Mouse (Mus musculus) hindbrain, embryonic 15.5 days (tissue): Measurements from ENCODE around the gene Tmtc3. TPM values are rescaled to one million over a fixed set of nuclear protein-coding genes. Genes with fewer than 3 reads are reported as not detected.

Experiments used
- ATAC-seq: fragments of 200-750 bp; cut with Nextera tagmentation; 2 replicates; pipeline ENCODE4 v1.8.0; 2017; ENCODE audit warnings: low read depth, moderate number of reproducible peaks, moderate TSS enrichment; ENCODE audit not compliant: low FRiP score
- H3K27ac ChIP-seq: fragments of 300-500 bp; sonication (generic); replicated peaks from 2 replicates; pipeline ENCODE4 v1.5.1; 2015; ENCODE audit warnings: mild to moderate bottlenecking, inconsistent platforms
- H3K27me3 ChIP-seq: fragments of 300-500 bp; sonication (generic); 2 replicates; pipeline ENCODE4 v1.6.1; 2015; ENCODE audit warnings: control low read depth, inconsistent platforms
- H3K36me3 ChIP-seq: fragments of 300-500 bp; sonication (generic); 2 replicates; pipeline ENCODE4 v1.6.1; 2015; ENCODE audit warnings: control low read depth, inconsistent platforms
- H3K4me1 ChIP-seq: fragments of 300-500 bp; sonication (generic); replicated peaks from 2 replicates; pipeline ENCODE4 v1.6.1; 2015; ENCODE audit warnings: control low read depth, inconsistent platforms
- H3K4me2 ChIP-seq: fragments of 300-500 bp; sonication (generic); 2 replicates; pipeline ENCODE4 v1.6.1; 2015; ENCODE audit warnings: moderate library complexity, mild to moderate bottlenecking, inconsistent platforms
- H3K4me3 ChIP-seq: fragments of 300-500 bp; sonication (generic); 2 replicates; pipeline ENCODE4 v1.5.1; 2015; ENCODE audit warnings: mild to moderate bottlenecking, inconsistent platforms
- H3K9ac ChIP-seq: fragments of 300-500 bp; sonication (generic); 2 replicates; pipeline ENCODE4 v1.6.1; 2015; ENCODE audit warnings: inconsistent platforms
- H3K9me3 ChIP-seq: fragments of 300-500 bp; sonication (generic); 2 replicates; pipeline ENCODE4 v1.6.1; 2016; ENCODE audit warnings: control low read depth, inconsistent platforms
- WGBS: fragments of 180-500 bp; shearing (Covaris S2); methylation state at CpG from one replicate; pipeline ENCODE4 v1.1.7; 2015; 5-methylcytosine and 5-hydroxymethylcytosine counted together
- polyA plus RNA-seq: library from polyadenylated mRNA; unstranded; fragments of >200 nt; fragmentation: Nextera tagmentation; extraction: Ambion mirVana; gene quantifications from 2 replicates; pipeline ENCODE4 v1.2.1, GENCODE M21; 2015

Tmtc3 gene
- polyA plus RNA-seq: 11.6 and 12.4 TPM in 2 replicates

DNA sequence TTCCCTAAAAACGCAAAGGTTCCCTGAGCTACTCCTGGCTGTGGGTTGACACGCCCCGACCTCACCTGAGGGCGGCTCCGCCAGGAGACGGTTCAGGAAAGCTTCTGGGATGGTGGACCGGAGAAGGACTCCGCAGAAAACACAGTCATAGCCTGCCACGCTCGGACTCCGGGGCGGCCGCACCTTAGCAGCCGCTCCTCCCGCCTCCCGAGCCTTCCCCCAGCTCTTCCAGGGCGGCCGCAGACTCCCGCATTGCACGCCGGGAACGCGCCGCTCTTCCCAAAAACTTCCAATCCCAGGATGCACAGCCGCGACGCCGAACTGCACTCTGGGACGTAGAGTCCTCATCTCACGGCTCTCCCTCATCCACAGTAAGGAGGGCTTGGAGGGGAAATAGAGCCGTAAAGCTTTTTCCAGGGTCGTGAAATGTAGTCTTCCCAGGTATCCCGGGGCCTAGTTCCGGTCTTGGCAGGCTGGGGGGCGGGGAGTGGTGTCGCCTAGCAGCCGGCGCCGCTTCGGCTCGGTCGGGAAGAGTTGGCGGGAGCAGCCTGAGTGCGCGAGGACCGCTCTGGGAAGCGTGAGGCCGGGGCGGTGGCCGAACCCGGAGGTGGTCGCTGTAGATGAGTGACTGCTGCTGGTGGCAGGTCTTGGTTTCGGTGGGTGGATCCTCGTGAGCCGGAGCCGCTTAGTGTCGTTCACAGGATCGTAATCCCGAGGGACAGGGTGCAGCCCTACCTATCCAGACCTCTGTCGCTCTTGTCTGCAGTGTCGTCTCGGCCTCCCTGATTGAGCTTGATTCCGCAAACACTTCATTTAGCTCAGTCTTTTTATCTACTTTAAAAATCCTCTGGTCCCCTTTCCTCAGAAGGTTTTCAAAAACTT lies at the start of gene Tmtc3, which contains the start of gene Cep290:
Gene Tmtc3 (minus strand): TSS at position 254 of the 882 bp plus-strand sequence.
Gene Cep290 (plus strand): TSS at position 462 of the 882 bp plus-strand sequence.
- WGBS: under 1% methylated on average over 62 of the region's 63 CpGs
- ATAC-seq: peak; percentile 100

DNA sequence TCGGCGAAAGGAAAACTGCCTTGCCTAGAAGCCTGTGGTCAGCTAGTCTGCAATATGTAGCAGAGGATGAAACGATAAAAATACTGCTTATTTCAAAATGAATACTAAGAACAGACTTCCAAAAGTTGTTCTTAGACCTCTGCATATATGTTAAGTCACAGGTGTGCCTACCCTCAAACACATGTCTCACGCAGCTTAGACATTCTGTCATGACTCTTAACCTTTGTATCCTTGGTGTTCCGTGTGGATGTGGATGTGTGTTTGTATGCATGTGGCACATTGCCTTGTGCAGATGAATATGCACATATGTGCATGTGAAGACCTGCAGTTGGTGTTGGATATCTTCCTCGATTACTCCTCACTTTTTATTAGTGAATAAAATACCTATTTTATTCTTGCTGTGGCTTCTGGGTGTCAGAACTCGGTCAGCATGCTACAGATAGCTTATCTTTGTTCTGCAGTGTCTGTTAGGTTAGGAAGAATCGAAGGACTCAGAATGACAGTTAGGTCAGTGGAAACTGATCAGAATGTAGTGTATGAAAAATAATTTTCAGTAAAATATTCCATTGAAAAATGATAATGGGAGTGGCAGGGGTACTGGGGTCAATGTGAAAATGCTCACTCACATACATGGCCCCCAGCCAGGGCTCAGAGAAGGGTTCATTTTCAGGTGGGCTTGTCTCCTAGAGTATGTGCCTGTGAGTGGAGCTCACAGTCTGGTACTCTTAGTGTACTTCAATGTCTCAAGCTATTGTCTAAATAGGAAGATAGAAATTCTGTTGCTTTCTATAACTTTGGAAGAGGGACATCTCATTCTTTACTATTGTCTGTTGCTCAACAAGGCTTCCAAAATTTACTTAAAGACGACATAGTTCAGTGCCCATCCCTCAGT lies 37.6 kb upstream of the Tmtc3 start:
- H3K27ac ChIP-seq: no peak overlapping the region
- no peaks in the 10 kb centered on the region for H3K4me1 ChIP-seq
- no peak for ATAC-seq
- peaks cover 9% of the 10 kb centered on the region; the same call in 1 of the 2 replicates for H3K36me3 ChIP-seq
- H3K9me3 ChIP-seq: no peaks in the 10 kb centered on the region
- H3K4me2 ChIP-seq: no peak overlapping the region
- no peak overlapping the region for H3K4me3 ChIP-seq
- WGBS: 95% methylated on average over 9 of the region's 9 CpGs
- H3K27me3 ChIP-seq: no peaks in the 10 kb centered on the region
- no peak overlapping the region for H3K9ac ChIP-seq

More for the DNA sequence above, at the start of gene Tmtc3, which contains the start of gene Cep290:
- Histone ChIP-seq H3K4me2 (peak within 1 kb of the TSS; percentile 91), H3K4me1 (peaks cover 10% of the 10 kb centered on the region), H3K36me3 (no peaks in the 10 kb centered on the region), H3K27me3 (no peaks in the 10 kb centered on the region), H3K4me3 (peak within 1 kb of the TSS; percentile 97), H3K9me3 (no peaks in the 10 kb centered on the region), H3K9ac (peak within 1 kb of the TSS; percentile 82), H3K27ac (peak within 1 kb of the TSS; percentile 84)

DNA sequence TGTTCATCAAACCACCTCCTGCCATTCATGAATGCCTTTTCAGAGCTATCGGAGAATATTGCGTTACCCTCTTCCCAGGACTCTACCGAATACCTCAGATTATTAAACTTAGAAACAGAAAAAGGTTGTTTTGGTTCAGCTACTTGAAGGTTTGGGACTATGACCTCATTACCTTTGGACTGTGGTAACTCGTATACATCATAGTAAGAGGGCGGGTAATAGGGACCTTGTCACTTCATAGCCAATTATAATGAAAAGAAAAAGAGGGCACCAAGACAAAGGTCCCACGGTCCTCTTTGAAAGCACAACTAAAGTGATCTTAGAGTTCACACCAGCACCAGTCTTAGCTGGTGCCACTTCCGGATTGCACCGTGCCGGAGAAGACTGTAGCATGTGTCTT lies 35.2 kb upstream of the Tmtc3 start:
- 88% methylated on average over 9 of the region's 9 CpGs for WGBS
- Histone ChIP-seq H3K4me1 (no peaks in the 10 kb centered on the region), H3K4me3 (no peak overlapping the region)

DNA sequence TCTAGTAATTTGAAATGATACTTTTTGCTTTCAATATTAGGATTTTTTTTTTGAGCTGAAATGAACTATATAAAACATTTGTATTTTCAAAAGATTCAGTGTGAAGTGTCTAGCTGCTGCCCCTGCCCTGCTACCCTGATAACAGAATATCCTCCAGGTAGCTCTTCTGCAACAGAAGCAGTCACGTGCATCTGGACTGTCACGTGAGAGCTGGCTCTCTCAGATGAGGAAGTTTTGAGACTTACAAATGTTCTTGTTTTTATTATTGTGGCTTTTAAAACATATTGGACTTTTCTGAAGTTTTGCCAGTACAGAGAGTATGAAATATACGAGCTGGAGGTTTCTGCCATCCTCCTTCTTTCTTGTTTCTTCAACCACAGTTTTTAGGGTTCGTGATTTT lies 34.5 kb upstream of the Tmtc3 start:
- no peak for ATAC-seq
- Histone ChIP-seq H3K4me2 (no peak overlapping the region), H3K36me3 (peaks cover 13% of the 10 kb centered on the region), H3K9ac (no peak overlapping the region), H3K27ac (no peak overlapping the region), H3K4me1 (no peaks in the 10 kb centered on the region), H3K9me3 (no peaks in the 10 kb centered on the region), H3K27me3 (no peaks in the 10 kb centered on the region), H3K4me3 (no peak overlapping the region)
- 87% methylated on average over 4 of the region's 4 CpGs for WGBS

More for the DNA sequence above, 35.2 kb upstream of the Tmtc3 start:
- Histone ChIP-seq H3K27ac (no peak overlapping the region), H3K9me3 (no peaks in the 10 kb centered on the region), H3K4me2 (no peak overlapping the region), H3K27me3 (no peaks in the 10 kb centered on the region), H3K36me3 (peaks cover 13% of the 10 kb centered on the region), H3K9ac (no peak overlapping the region)
- no peak for ATAC-seq

DNA sequence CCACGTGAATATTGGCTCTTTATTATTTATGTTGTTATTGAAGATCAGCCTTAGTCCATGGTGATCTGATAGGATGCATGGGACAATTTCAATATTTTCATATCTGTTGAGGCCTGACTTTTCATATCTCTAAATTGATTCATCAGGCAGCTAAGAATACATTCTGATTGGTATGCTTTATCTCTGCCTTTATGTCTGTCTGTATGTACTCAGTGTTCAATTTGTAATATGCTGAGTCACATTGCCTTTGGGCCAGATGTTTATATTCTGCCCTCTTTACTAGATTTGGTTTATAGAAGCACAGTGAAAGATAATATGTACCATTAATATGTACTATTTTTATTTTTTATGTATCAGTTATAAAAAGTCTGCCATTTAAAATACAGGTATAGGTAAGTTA lies 21.0 kb upstream of the Tmtc3 start:
- Histone ChIP-seq H3K9me3 (no peaks in the 10 kb centered on the region), H3K36me3 (peaks cover 22% of the 10 kb centered on the region), H3K27ac (no peak overlapping the region), H3K4me1 (no peaks in the 10 kb centered on the region), H3K27me3 (no peaks in the 10 kb centered on the region), H3K9ac (no peak overlapping the region), H3K4me2 (no peak overlapping the region), H3K4me3 (no peak overlapping the region)
- 97% methylated on average over 1 of the region's 1 CpGs for WGBS
- no peak for ATAC-seq

DNA sequence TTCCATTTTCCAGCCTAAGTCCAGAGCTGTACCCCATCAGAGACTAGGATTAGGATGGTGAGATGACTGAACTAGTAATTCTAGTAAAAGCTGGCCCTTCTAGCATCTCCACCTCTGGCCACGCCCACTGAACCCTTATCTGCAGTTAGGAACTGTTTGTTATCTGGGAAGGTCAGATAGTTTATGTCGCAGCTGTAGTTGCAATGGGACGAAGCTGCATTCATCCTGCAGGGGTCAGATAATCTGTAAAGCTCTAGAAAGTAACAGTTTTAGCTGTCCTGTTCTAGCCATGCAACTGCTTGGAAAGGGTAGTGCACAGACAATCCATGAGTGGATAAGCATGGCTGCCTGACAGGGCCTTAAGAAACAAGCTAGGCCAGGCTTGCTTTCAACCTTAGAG lies 11.2 kb upstream of the Tmtc3 start:
- no peak overlapping the region for H3K4me3 ChIP-seq
- no peak overlapping the region for H3K9ac ChIP-seq
- 87% methylated on average over 3 of the region's 3 CpGs for WGBS
- no peaks in the 10 kb centered on the region for H3K4me1 ChIP-seq
- H3K27ac ChIP-seq: no peak overlapping the region
- H3K36me3 ChIP-seq: peaks cover 51% of the 10 kb centered on the region
- H3K4me2 ChIP-seq: no peak overlapping the region
- no peaks in the 10 kb centered on the region for H3K27me3 ChIP-seq
- ATAC-seq: no peak
- no peaks in the 10 kb centered on the region for H3K9me3 ChIP-seq

DNA sequence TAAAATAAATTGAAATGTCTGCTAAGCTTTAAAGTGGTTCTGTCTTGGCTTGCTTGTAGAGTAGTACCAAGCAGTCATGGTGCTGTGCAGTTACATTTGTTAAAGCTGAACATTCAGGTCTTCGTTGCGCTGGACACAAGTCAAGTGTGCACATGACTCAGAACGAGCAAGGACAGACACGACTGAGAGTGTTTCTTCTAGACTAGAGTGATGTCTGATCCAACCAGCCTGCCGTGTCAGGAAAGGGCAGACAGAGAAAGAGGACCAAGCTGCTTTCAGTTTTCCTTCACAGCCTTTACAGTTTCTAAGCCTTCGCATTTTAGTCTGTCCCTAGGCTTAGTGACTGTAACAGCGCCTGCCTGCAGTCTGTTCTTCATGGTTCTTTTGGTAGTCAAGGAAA lies 4.8 kb upstream of the Tmtc3 start:
- 98% methylated on average over 7 of the region's 7 CpGs for WGBS

DNA sequence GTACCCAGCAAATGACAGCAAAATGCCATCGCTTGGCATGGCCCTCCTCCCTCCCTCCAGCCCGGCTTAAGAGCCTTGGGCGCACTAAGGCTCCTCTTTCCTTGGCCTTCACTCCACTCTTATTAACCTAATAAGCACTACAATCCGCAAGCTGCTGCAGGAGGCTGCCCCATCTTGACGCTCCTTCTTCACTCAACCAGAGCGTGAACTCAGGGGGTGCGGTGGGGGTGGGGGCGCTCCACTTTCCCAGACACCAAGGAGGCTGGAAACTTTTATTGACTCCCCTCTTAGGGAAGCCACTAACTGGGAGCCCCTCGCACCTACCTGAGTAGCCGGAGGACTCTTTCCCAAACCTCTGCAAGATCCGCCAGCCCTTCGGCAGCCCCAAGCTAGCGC lies 451 bp downstream of the Tmtc3 start:
- Histone ChIP-seq H3K9me3 (no peaks in the 10 kb centered on the region), H3K4me2 (peak overlapping the region; percentile 91), H3K36me3 (no peaks in the 10 kb centered on the region), H3K9ac (peak overlapping the region; percentile 82), H3K4me1 (peaks cover 10% of the 10 kb centered on the region), H3K27ac (peak overlapping the region; percentile 84), H3K4me3 (peak overlapping the region; percentile 97), H3K27me3 (no peaks in the 10 kb centered on the region)
- ATAC-seq: peak; percentile 15
- WGBS: under 1% methylated on average over 13 of the region's 13 CpGs

More for the DNA sequence above, 4.8 kb upstream of the Tmtc3 start:
- no peak for ATAC-seq
- Histone ChIP-seq H3K9me3 (no peaks in the 10 kb centered on the region), H3K27me3 (no peaks in the 10 kb centered on the region), H3K27ac (no peak overlapping the region), H3K4me2 (no peak overlapping the region), H3K9ac (no peak overlapping the region), H3K4me1 (peaks cover 5% of the 10 kb centered on the region), H3K4me3 (no peak overlapping the region), H3K36me3 (peaks cover 13% of the 10 kb centered on the region)

DNA sequence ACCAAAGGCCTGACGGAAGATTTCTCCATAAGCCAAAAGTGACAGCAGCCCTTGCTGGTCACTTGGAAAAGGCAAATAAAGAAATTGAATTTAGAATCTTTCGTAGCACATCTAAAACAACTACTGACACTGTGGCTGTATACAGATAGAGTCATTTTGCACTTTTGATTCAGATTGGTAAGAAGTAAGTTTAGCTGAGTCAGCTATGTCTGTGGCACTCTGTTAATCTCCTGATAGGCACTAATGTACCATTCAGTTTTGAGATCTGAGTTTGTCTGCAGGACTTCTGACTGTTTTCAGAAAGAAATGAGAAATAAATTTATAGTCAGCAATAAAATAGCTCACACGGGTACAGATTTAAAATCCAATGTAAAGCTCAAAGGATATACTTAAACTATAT lies 7.6 kb downstream of the Tmtc3 start:
- WGBS: 93% methylated on average over 3 of the region's 3 CpGs
- no peak for ATAC-seq
- no peak overlapping the region for H3K4me2 ChIP-seq

DNA sequence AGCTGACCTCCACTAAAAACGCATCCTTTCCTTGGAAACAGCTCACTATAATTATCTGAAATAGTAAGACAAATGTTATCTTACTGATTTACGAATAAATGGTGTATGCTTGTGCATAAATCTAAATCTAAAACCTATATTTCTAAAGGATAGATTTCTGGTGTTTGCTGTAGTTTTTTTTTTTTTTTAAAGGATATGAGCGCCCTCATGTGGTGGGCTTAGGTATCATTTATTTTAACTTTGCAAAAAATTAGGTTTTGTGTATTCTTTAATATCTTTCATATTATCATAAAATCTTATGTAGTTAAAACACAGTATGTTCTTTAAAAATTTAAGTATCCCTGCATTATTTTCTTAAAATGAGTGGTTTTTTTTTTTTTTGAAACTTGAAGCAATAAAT lies 12.1 kb downstream of the Tmtc3 start:
- WGBS: 59% methylated on average over 3 of the region's 3 CpGs
- H3K36me3 ChIP-seq: peaks cover 25% of the 10 kb centered on the region; the same call in 1 of the 2 replicates
- H3K9me3 ChIP-seq: no peaks in the 10 kb centered on the region

More for the DNA sequence above, 7.6 kb downstream of the Tmtc3 start:
- no peaks in the 10 kb centered on the region for H3K4me1 ChIP-seq
- no peaks in the 10 kb centered on the region for H3K27me3 ChIP-seq
- no peak overlapping the region for H3K27ac ChIP-seq
- no peaks in the 10 kb centered on the region for H3K9me3 ChIP-seq
- no peak overlapping the region for H3K4me3 ChIP-seq
- H3K9ac ChIP-seq: no peak overlapping the region
- H3K36me3 ChIP-seq: peaks cover 18% of the 10 kb centered on the region; the same call in 1 of the 2 replicates

DNA sequence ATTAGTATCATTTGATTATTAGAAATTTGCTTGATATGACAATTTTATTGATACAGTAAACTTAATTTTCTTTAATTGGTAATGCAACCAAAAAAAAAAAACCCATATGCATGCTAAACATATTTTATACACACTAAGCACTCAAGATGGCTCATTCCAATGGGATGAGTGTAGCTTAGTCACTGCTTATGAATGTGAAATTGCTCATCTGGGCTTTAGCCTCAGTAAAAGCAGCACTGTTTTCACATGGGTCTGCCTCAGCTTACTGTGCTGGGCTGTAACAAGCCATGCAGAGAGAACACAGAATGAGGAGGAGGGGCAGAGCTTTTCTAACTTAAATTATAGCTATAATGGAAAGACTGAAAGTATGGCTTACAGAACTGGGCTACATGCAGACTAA lies 26.6 kb downstream of the Tmtc3 start:
- H3K9me3 ChIP-seq: no peaks in the 10 kb centered on the region
- H3K27ac ChIP-seq: no peak overlapping the region
- no peak overlapping the region for H3K4me2 ChIP-seq
- H3K4me1 ChIP-seq: no peaks in the 10 kb centered on the region
- no peak for ATAC-seq
- H3K4me3 ChIP-seq: no peak overlapping the region
- H3K27me3 ChIP-seq: no peaks in the 10 kb centered on the region
- peaks cover 15% of the 10 kb centered on the region for H3K36me3 ChIP-seq
- H3K9ac ChIP-seq: no peak overlapping the region

More for the DNA sequence above, 12.1 kb downstream of the Tmtc3 start:
- no peak overlapping the region for H3K4me2 ChIP-seq
- ATAC-seq: no peak
- no peak overlapping the region for H3K4me3 ChIP-seq
- H3K27me3 ChIP-seq: no peaks in the 10 kb centered on the region
- H3K4me1 ChIP-seq: no peaks in the 10 kb centered on the region
- H3K27ac ChIP-seq: no peak overlapping the region
- no peak overlapping the region for H3K9ac ChIP-seq

DNA sequence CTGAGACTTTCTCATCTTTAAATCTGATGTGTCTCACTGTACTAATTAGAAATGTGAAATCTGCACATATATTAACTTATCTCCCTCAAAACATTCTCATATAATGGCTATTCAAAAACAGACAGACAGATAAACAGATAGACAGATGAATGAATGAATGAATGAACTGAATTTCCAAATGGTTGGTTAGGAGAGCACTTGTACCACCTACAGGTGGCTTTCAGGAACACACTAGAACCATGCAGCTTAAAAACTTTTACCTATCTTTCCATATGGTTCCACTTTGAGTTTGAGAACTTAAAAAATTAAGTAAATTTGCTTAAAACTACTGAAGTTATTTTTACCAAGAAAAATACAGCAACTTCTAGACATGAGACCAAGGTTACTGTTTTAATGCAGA lies 37.8 kb downstream of the Tmtc3 start:
- Histone ChIP-seq H3K4me1 (no peaks in the 10 kb centered on the region), H3K27me3 (no peaks in the 10 kb centered on the region), H3K4me3 (no peak overlapping the region), H3K9ac (no peak overlapping the region), H3K4me2 (no peak overlapping the region), H3K36me3 (peaks cover 19% of the 10 kb centered on the region), H3K27ac (no peak overlapping the region), H3K9me3 (no peaks in the 10 kb centered on the region)
- no peak for ATAC-seq
